Mouse (Mus musculus) intestine, embryonic 14.5 days (tissue): Measurements from ENCODE around the gene Kncn. TPM values are rescaled to one million over a fixed set of nuclear protein-coding genes. Genes with fewer than 3 reads are reported as not detected.

Experiments
- ATAC-seq: fragments of 200-750 bp; cut with Nextera tagmentation; replicated peaks from 2 replicates; pipeline ENCODE4 v1.8.0; 2017; ENCODE audit warnings: low read depth, moderate number of reproducible peaks, moderate TSS enrichment, moderate library complexity; ENCODE audit not compliant: low FRiP score, low TSS enrichment
- DNase-seq: peaks from one replicate; pipeline ENCODE4 v3.0.0-alpha.2; 2018; ENCODE audit warnings: low spot score
- H3K27ac ChIP-seq: fragments of 300-500 bp; sonication (generic); 2 replicates; pipeline ENCODE4 v1.5.1; 2014; ENCODE audit warnings: low read depth, mild to moderate bottlenecking, control low read depth
- H3K27me3 ChIP-seq: fragments of 300-500 bp; sonication (generic); replicated peaks from 2 replicates; pipeline ENCODE4 v1.6.1; 2014; ENCODE audit warnings: low read length, control low read depth; ENCODE audit not compliant: control insufficient read depth, insufficient read depth
- H3K36me3 ChIP-seq: fragments of 300-500 bp; sonication (generic); 2 replicates; pipeline ENCODE4 v1.6.1; 2014; ENCODE audit warnings: low read length, control low read depth; ENCODE audit not compliant: control insufficient read depth, insufficient read depth
- H3K4me1 ChIP-seq: fragments of 300-500 bp; sonication (generic); replicated peaks from 2 replicates; pipeline ENCODE4 v1.6.1; 2014; ENCODE audit warnings: low read length, control low read depth, mixed read lengths; ENCODE audit not compliant: control insufficient read depth, insufficient read depth
- H3K4me2 ChIP-seq: fragments of 300-500 bp; sonication (generic); 2 replicates; pipeline ENCODE4 v1.6.1; 2014; ENCODE audit warnings: low read length
- H3K4me3 ChIP-seq: fragments of 300-500 bp; sonication (generic); 2 replicates; pipeline ENCODE4 v1.5.1; 2014; ENCODE audit warnings: low read depth, low read length, control low read depth, mixed read lengths
- H3K9ac ChIP-seq: fragments of 300-500 bp; sonication (generic); 2 replicates; pipeline ENCODE4 v1.6.1; 2014; ENCODE audit warnings: mild to moderate bottlenecking, low read length
- H3K9me3 ChIP-seq: fragments of 300-500 bp; sonication (generic); 2 replicates; pipeline ENCODE4 v1.6.1; 2016; ENCODE audit warnings: low read length, control low read depth; ENCODE audit not compliant: control insufficient read depth
- WGBS: fragments of 180-500 bp; shearing (Covaris S2); extraction: QIAGEN DNeasy Blood & Tissue Kit; methylation state at CpG from one replicate; pipeline ENCODE4 v1.1.7; 2014; 5-methylcytosine and 5-hydroxymethylcytosine counted together
- polyA plus RNA-seq: library from polyadenylated mRNA; unstranded; fragments of >200 nt; fragmentation: Nextera tagmentation; extraction: Ambion mirVana; gene quantifications from 2 replicates; pipeline ENCODE4 v1.2.1, GENCODE M21; 2014

Kncn gene
- polyA plus RNA-seq, 1 experiment from 2014 or later, result not detected

DNA sequence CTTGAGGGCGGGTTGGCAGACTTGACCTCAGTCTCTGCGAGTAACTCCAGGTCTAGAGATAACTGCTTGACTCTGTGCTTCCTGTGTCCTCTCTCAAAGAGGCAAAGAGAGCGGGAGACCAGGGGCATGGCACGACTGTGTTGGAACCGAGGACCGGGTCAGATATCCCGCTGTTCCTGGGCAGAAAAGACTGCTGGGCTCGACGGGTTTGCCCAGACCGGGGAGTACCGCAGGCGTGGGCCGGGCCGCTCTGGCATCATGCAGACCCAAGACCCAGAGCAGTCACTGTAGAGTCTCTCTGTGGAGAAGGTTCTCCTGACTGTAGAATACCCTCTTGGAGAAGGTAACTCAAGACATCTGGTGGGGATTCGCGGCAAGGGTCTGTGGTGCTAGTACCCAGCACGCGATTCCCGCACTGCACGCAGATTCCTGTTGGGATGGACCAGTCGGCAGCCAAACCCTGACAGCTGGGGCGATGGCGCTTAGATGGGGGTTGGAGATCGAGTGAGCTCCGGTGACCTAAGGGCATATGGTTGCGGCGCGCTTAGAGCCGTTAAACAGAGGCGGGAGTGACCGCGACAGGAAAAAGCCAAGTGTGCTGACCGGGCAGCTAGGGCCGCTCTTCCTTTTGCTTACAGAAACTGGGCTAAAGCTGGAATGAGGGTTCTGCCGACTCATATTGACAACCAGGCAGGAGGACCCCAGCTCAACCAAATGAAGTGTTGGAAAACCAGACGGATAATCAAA lies 51.8 kb downstream of the Kncn start:
- ATAC-seq, result no peak
- Histone ChIP-seq H3K27ac (no peak overlapping the region), H3K27me3 (peaks cover 99% of the 10 kb centered on the region), H3K4me2 (no peak overlapping the region), H3K9ac (no peak overlapping the region), H3K36me3 (no peaks in the 10 kb centered on the region), H3K9me3 (no peaks in the 10 kb centered on the region), H3K4me1 (peaks cover 3% of the 10 kb centered on the region), H3K4me3 (no peak overlapping the region)
- 2% methylated on average over 36 of the region's 36 CpGs for WGBS
- peak; percentile 73 for DNase-seq

DNA sequence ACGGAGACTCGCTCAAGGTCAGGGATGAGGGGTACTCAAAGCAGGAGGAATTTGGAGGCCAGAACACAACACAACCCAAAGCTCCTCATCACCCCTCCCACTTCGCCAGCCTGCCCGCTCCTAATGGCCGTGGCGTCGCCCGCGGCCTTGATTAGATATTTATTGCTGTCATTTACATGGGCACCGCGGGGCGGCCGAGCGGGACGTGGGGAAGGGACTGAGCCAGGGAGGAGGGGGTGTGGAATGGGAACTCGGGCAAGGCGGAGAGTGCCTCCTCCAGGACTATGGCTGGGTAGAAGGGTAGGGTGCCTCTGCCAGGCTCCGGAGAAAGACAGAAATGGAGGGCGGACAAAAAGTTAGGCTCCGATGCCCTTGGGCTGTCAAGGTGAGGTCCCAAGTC lies 52.4 kb downstream of the Kncn start:
- Histone ChIP-seq H3K27ac (no peak overlapping the region), H3K4me1 (peaks cover 3% of the 10 kb centered on the region), H3K36me3 (no peaks in the 10 kb centered on the region), H3K27me3 (peaks cover 99% of the 10 kb centered on the region), H3K9me3 (no peaks in the 10 kb centered on the region), H3K4me3 (no peak overlapping the region), H3K4me2 (no peak overlapping the region), H3K9ac (no peak overlapping the region)
- WGBS, result 1% methylated on average over 20 of the region's 20 CpGs
- ATAC-seq, result no peak
- no peak for DNase-seq

DNA sequence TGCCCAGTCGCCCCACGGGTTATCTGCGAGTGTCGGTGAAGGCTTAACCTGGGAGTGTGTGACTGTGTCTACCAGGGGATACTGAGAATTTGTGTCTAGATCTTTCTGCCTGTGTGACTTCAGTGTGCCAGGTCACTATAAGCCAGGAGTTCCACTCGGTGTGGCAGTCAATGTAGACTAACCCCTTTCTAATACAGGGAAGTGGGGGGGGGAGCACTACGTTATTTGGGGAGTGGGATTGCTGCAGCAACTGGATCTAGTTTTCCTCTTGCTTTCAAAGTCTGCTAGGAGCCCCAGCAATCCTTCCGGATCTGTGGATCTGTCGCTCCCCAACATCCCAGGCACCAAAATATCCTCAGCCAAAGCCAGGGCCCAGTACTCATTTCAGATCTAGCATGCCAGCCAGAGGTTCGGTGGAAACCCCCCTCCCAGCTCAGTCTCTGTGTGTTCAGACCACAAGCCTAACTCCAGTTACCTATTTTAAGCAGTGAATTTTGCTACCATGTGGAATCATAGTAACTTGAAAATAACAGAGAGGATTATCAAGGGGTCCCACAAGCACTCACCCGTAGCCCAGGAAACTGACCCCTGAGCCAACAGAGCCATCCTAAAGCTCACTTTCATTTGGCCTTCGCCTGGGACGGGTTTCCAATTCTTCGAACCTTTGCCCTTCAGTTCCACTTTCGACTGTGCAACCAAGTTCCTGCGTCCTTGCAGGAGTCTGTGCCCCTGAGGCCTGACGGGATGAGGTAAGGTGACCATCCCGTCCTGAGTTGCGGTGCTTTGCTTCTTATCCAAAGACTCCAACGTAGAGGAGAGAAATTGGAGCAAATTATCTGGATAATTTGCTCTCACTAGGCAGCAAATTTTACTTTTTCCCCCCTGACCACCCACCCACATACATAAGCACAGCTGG lies 53.1 kb downstream of the Kncn start:
- peaks cover 99% of the 10 kb centered on the region for H3K27me3 ChIP-seq
- no peaks in the 10 kb centered on the region for H3K9me3 ChIP-seq
- WGBS, result 4% methylated on average over 19 of the region's 19 CpGs
- H3K4me1 ChIP-seq, result peaks cover 3% of the 10 kb centered on the region
- DNase-seq (peak; percentile 70), ATAC-seq (no peak)
- H3K4me3 ChIP-seq, result no peak overlapping the region
- no peaks in the 10 kb centered on the region for H3K36me3 ChIP-seq
- no peak overlapping the region for H3K27ac ChIP-seq
- no peak overlapping the region for H3K9ac ChIP-seq
- no peak overlapping the region for H3K4me2 ChIP-seq

DNA sequence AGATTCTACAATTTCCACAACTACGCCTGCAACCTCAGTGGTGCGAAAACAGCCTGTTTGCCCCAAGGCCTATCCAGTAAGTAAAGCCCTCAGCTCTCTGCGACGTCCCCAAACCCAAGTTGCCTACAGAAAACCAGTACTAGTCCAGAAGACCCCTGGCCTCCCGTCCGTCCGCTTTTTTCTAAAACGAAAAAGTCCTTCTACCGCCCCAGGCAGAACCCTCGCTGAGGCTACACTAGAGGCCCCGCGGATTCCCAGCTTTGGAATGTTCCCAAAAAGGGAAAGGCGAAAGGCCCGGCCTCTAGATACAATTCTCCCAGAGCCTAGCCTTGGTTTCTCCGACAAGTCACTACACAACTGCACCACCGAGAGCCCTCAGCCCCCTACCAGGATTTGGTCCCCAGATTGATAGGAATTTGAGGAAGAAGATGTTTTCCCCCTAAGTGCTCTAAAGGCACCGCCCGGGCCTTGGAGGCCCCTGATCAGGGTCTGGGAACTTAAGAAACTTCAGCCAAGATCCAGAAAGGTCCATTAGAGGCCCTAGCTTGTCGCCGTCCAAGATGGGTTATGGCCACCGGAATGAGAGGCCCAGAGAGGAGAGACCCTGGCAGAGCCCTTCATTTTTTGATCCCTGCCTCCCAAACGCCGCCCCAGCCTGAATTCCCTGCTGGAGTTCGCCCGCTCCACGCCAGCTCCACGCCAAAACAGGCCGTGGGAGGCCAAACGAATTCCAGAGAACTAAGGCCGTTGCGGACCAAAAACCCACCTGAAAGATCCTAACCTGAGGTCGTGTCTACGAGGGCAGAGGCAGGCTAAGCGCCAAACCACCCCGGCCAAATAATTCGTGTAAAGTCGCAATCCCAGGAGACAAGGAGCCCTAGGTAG lies 54.3 kb downstream of the Kncn start:
- Histone ChIP-seq H3K27ac (no peak overlapping the region), H3K9me3 (no peaks in the 10 kb centered on the region), H3K4me1 (peaks cover 3% of the 10 kb centered on the region), H3K36me3 (no peaks in the 10 kb centered on the region), H3K4me2 (no peak overlapping the region), H3K4me3 (no peak overlapping the region), H3K27me3 (peaks cover 99% of the 10 kb centered on the region), H3K9ac (no peak overlapping the region)
- peak; percentile 86 for DNase-seq
- 2% methylated on average over 37 of the region's 37 CpGs for WGBS
- ATAC-seq, result no peak

Other genes with a start within 250 kb of the Kncn start
- gene Cyp4b1, start 236.7 kb upstream of the Kncn start, polyA plus RNA-seq, result 1.7 and 2.6 TPM in 2 replicates
- 46.1 and 49.2 TPM in 2 replicates for gene Efcab14, start 146.7 kb upstream of the Kncn start, polyA plus RNA-seq
- gene Tex38, start 103.4 kb upstream of the Kncn start, polyA plus RNA-seq, result 0.39 TPM in 2 replicates
- gene Atpaf1, start 99.6 kb upstream of the Kncn start, polyA plus RNA-seq, result 62.7 and 73.0 TPM in 2 replicates
- gene Mob3c, start 56.3 kb upstream of the Kncn start, polyA plus RNA-seq, result 10.7 and 13.4 TPM in 2 replicates
- 21.3 and 24.7 TPM in 2 replicates for gene Mknk1, start 45.2 kb upstream of the Kncn start, polyA plus RNA-seq
- gene 6430628N08Rik, start 6.3 kb downstream of the Kncn start, polyA plus RNA-seq, result not detected in 2 replicates
- 0.07 TPM in 1 of 2 replicates, not detected in the other for gene Dmbx1, start 55.5 kb downstream of the Kncn start, polyA plus RNA-seq
- gene Faah, start 133.5 kb downstream of the Kncn start, polyA plus RNA-seq, result 13.5 and 19.2 TPM in 2 replicates
- 21.6 and 22.4 TPM in 2 replicates for gene Nsun4, start 169.5 kb downstream of the Kncn start, polyA plus RNA-seq
- 595 and 617 TPM in 2 replicates for gene Uqcrh, start 190.7 kb downstream of the Kncn start, polyA plus RNA-seq
- 73.4 and 78.9 TPM in 2 replicates for gene Lrrc41, start 190.9 kb downstream of the Kncn start, polyA plus RNA-seq
- 33.0 and 36.5 TPM in 2 replicates for gene Rad54l, start 239.3 kb downstream of the Kncn start, polyA plus RNA-seq
- 53.7 and 57.4 TPM in 2 replicates for gene Pomgnt1, start 239.4 kb downstream of the Kncn start, polyA plus RNA-seq